Mouse (Mus musculus) stomach, embryonic 16.5 days (tissue): ENCODE measurements around the gene Dagla. TPM values are rescaled to one million over a fixed set of nuclear protein-coding genes. Genes with fewer than 3 reads are reported as not detected.

Source experiments
- ATAC-seq: fragments of 200-750 bp; cut with Nextera tagmentation; 2 replicates; pipeline ENCODE4 v1.8.0; 2017; ENCODE audit warnings: moderate number of reproducible peaks, moderate TSS enrichment; ENCODE audit not compliant: insufficient read depth, low FRiP score
- H3K27ac ChIP-seq: fragments of 300-500 bp; sonication (generic); 2 replicates; pipeline ENCODE4 v1.5.1; 2014; ENCODE audit warnings: low read length
- H3K27me3 ChIP-seq: fragments of 300-500 bp; sonication (generic); 2 replicates; pipeline ENCODE4 v1.6.1; 2014; ENCODE audit warnings: low read length, control low read depth, mixed read lengths; ENCODE audit not compliant: control insufficient read depth, insufficient read depth
- H3K36me3 ChIP-seq: fragments of 300-500 bp; sonication (generic); 2 replicates; pipeline ENCODE4 v1.6.1; 2014; ENCODE audit warnings: low read length; ENCODE audit not compliant: control insufficient read depth, insufficient read depth
- H3K4me1 ChIP-seq: fragments of 300-500 bp; sonication (generic); 2 replicates; pipeline ENCODE4 v1.6.1; 2014; ENCODE audit warnings: low read length, control low read depth, mixed read lengths; ENCODE audit not compliant: control insufficient read depth, insufficient read depth
- H3K4me2 ChIP-seq: fragments of 300-500 bp; sonication (generic); 2 replicates; pipeline ENCODE4 v1.6.1; 2014; ENCODE audit warnings: low read depth, low read length, mixed read lengths
- H3K4me3 ChIP-seq: fragments of 300-500 bp; sonication (generic); replicated peaks from 2 replicates; pipeline ENCODE4 v1.5.1; 2014; ENCODE audit warnings: mild to moderate bottlenecking, low read length
- H3K9ac ChIP-seq: fragments of 300-500 bp; sonication (generic); 2 replicates; pipeline ENCODE4 v1.6.1; 2014; ENCODE audit warnings: low read length
- H3K9me3 ChIP-seq: fragments of 300-500 bp; sonication (generic); replicated peaks from 2 replicates; pipeline ENCODE4 v1.6.1; 2016; ENCODE audit warnings: low read length, control low read depth; ENCODE audit not compliant: control insufficient read depth
- WGBS: fragments of 180-500 bp; shearing (Covaris S2); extraction: QIAGEN DNeasy Blood & Tissue Kit; methylation state at CpG from one replicate; pipeline ENCODE4 v1.1.7; 2014; 5-methylcytosine and 5-hydroxymethylcytosine counted together
- polyA plus RNA-seq: library from polyadenylated mRNA; unstranded; fragments of >200 nt; fragmentation: Nextera tagmentation; extraction: Ambion mirVana; gene quantifications from 2 replicates; pipeline ENCODE4 v1.2.1, GENCODE M21; 2015

Dagla gene
- polyA plus RNA-seq, 1 experiment from 2014 or later = 2.9 TPM

- no peak overlapping the region for H3K9ac ChIP-seq
Measured at GRCm38 (mm10) chr19:10293987-10294386, 10.7 kb downstream of the Dagla start.

GRCm38 (mm10) chr19:10291896-10292490 is 12.7 kb downstream of the Dagla start:
- H3K9me3 ChIP-seq = no peaks in the 10 kb centered on the region
- H3K4me1 ChIP-seq = peaks cover 68% of the 10 kb centered on the region
- no peak overlapping the region for H3K4me2 ChIP-seq
- no peak overlapping the region for H3K4me3 ChIP-seq
- H3K27ac ChIP-seq = peak overlapping the region; percentile 32; the same call in 1 of the 2 replicates
- H3K27me3 ChIP-seq = no peaks in the 10 kb centered on the region
- H3K9ac ChIP-seq = peak overlapping the region; percentile 50
- ATAC-seq = no peak
- no peaks in the 10 kb centered on the region for H3K36me3 ChIP-seq
- WGBS = 42% methylated on average over 9 of the region's 9 CpGs

More at GRCm38 (mm10) chr19:10293987-10294386, 10.7 kb downstream of the Dagla start:
- Histone ChIP-seq H3K36me3 (no peaks in the 10 kb centered on the region), H3K27me3 (no peaks in the 10 kb centered on the region), H3K4me1 (peaks cover 68% of the 10 kb centered on the region), H3K4me2 (no peak overlapping the region), H3K27ac (peak overlapping the region; percentile 96), H3K4me3 (no peak overlapping the region), H3K9me3 (no peaks in the 10 kb centered on the region)
- 82% methylated on average over 5 of the region's 5 CpGs for WGBS
- ATAC-seq = no peak

DNA sequence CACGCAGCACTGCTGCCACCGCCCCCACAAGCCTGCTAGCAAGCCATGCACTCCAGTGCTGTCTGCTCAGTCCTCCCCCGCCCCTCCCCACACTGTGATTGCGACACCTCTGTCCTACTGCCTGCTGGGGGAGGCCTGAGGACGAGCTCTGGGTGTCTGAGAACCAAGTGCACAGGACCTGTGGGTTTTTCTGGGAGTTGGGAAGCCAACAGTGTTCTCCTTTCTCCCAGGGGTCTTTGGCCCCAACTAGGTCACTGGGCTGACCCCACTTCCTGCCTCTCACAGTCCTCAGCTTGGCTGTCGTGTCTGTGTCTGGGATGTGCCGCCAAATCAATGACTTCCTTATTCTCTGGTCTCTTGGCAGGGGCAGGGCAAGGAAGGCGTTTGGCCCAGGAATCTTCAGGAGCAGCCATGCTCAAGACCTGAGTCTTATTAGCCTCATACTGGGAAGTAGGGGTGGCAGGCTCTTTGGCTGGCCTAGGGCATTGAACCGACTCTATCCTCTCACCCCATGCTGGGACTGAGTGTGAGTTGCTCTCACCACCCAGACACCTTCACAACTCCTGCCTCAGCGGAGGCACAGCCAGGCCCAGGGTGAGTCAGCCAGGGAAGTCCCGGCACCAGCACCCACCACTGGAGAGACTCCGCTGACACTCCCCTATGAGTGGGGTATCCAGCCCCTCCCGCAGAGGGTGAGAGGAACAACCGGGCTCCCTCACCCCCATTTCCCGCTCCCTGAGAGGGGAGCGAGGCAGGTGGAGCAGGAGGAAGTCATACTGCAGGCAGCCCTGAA is 14.3 kb downstream of the Dagla start:
- no peaks in the 10 kb centered on the region for H3K27me3 ChIP-seq
- no peaks in the 10 kb centered on the region for H3K36me3 ChIP-seq
- H3K9me3 ChIP-seq = no peaks in the 10 kb centered on the region
- H3K4me1 ChIP-seq = peaks cover 66% of the 10 kb centered on the region
- H3K27ac ChIP-seq = peak overlapping the region; percentile 31
- 63% methylated on average over 16 of the region's 16 CpGs for WGBS
- peak overlapping the region; percentile 33; the same call in 1 of the 2 replicates for H3K9ac ChIP-seq
- ATAC-seq = no peak
- no peak overlapping the region for H3K4me3 ChIP-seq
- H3K4me2 ChIP-seq = no peak overlapping the region

DNA sequence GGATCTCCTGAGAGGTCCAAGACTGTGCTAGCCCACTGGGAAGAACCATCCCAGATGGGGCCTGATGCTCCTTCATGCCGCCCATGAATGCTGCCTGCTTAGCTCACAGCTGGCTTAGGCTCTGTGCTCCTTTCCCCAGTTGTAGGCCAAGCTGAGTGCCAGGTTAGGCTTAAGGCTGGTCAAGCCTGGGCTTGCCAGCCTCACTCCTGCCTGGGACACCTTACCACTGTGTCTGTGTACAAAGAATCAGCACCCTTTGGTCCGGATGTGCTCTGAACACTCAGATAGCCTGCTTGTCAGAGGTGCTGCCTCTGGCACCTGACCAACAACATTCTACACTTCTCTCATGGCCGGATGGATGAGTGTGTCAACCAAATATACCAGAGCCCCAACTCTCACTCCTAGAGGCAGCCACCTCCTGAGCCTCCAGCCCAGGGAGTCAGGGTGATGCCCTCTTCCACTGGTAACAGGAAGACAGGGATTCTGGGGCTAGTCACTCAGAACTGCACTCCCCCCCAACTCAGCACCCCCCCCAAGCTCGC is 15.0 kb downstream of the Dagla start:
- H3K9me3 ChIP-seq = no peaks in the 10 kb centered on the region
- ATAC-seq = no peak

DNA sequence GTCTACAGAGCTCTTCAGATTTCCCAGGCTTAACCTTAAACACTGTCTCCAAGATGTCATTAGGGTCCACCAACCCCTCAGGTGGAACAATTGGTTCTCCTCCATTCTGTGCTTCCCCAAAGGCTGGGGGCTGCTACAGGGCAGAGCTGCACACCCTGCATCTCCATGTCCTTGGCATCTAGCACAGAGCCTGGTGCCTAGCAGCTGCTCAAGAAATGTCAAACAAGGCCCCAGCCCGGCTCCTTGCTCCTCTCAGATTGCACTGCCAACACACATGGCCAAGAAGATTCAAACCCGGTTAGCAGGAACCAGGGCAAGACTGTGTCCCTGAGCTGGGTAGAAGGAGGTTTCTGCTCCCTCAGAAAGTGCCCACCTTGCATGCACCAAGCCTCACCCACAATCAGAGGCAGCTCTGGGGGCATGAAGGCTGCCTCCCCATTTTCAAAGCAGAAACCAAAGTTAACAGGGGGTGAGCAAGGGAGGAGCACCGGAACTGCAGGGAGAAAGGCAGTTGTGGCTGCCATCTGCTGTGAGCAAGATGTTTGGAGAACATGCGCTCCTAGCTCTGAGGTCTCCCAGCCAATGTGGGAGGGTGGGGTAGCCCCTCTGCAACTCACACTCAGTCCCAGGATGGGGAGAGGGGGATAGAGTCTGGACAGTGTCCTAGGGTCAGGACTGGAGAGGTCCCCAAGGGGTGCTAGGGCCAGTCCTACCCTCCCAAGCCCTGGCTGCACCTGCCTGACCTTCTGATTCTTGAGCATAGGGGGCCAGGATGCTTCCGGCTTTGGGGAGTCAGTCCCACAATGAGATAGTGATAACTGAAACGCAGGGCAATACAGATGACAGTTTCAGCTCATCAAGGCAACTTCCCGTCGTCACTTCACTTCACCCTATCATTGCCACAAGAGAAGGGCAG is 16.3 kb downstream of the Dagla start:
- peaks cover 55% of the 10 kb centered on the region for H3K4me1 ChIP-seq
- H3K4me3 ChIP-seq = no peak overlapping the region

More for the DNA sequence above, 15.0 kb downstream of the Dagla start:
- Histone ChIP-seq H3K9ac (peak overlapping the region; percentile 33; the same call in 1 of the 2 replicates), H3K27me3 (no peaks in the 10 kb centered on the region), H3K36me3 (no peaks in the 10 kb centered on the region), H3K4me3 (no peak overlapping the region), H3K27ac (peak overlapping the region; percentile 31; the same call in 1 of the 2 replicates), H3K4me2 (no peak overlapping the region), H3K4me1 (peaks cover 60% of the 10 kb centered on the region)
- 57% methylated on average over 4 of the region's 4 CpGs for WGBS

DNA sequence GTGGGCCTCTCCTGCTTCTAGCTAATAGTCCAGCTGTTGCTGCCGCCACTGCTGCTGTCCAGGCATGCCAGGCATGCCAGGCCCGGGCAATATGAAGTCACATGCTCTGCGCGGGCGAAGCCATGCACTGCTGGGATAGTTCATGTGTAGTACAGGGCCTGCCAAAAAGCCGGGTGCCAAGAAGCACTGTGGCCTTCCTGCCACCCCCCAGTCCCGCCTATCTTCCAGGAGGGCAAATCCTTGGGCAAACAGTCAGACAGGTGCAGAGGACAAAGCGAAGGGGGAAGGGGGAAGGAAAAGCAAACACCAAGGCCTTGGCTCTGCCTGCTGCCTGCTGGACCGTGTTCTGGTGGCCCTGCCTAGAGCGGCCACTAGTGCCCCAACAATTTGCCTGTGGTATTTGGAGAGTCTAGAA is 18.2 kb downstream of the Dagla start:
- Histone ChIP-seq H3K4me1 (peaks cover 53% of the 10 kb centered on the region), H3K27ac (peak overlapping the region; percentile 70), H3K36me3 (no peaks in the 10 kb centered on the region), H3K9me3 (no peaks in the 10 kb centered on the region), H3K4me2 (no peak overlapping the region), H3K27me3 (no peaks in the 10 kb centered on the region), H3K4me3 (no peak overlapping the region), H3K9ac (peak overlapping the region; percentile 39)
- 64% methylated on average over 10 of the region's 10 CpGs for WGBS
- ATAC-seq = peak; percentile 67

More for the DNA sequence above, 16.3 kb downstream of the Dagla start:
- no peak overlapping the region for H3K4me2 ChIP-seq
- H3K9ac ChIP-seq = 0 out of 2 replicates have a peak overlapping the region, but pooled peaks have one; percentile 13
- ATAC-seq = no peak
- H3K27ac ChIP-seq = peak overlapping the region; percentile 21; the same call in 1 of the 2 replicates
- 79% methylated on average over 8 of the region's 8 CpGs for WGBS
- no peaks in the 10 kb centered on the region for H3K36me3 ChIP-seq
- no peaks in the 10 kb centered on the region for H3K27me3 ChIP-seq
- H3K9me3 ChIP-seq = no peaks in the 10 kb centered on the region

- no peak overlapping the region for H3K9ac ChIP-seq
- 69% methylated on average over 14 of the region's 14 CpGs for WGBS
- no peaks in the 10 kb centered on the region for H3K9me3 ChIP-seq
- no peaks in the 10 kb centered on the region for H3K27me3 ChIP-seq
- peaks cover 41% of the 10 kb centered on the region for H3K4me1 ChIP-seq
- no peak for ATAC-seq
- no peaks in the 10 kb centered on the region for H3K36me3 ChIP-seq
- no peak overlapping the region for H3K27ac ChIP-seq
- H3K4me2 ChIP-seq = no peak overlapping the region
- H3K4me3 ChIP-seq = no peak overlapping the region
Measured at GRCm38 (mm10) chr19:10280771-10281540, 23.7 kb downstream of the Dagla start.

DNA sequence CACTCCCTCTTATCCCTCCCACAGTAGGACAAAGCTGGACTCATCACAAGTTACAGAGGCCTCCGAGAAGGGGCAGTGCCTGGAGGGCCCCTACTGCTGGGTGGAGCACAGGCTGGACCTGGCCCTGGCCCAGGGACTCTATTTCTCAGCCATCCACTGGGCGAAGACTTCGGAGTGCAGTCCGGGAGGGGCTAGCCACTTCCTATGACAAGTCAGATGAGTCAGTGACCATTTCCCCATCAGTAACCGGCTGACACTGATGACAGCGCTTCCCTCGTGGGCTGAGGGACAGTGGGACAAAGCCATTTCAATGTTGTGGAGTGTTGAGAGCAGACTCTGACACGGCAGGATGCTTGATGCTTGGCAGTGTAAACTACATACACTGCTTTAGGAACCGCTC is 25.0 kb downstream of the Dagla start:
- 0 out of 2 replicates have a peak overlapping the region, but pooled peaks have one; percentile 95 for H3K27ac ChIP-seq
- H3K9ac ChIP-seq = no peak overlapping the region
- H3K27me3 ChIP-seq = no peaks in the 10 kb centered on the region
- H3K36me3 ChIP-seq = no peaks in the 10 kb centered on the region
- 70% methylated on average over 9 of the region's 9 CpGs for WGBS
- no peaks in the 10 kb centered on the region for H3K9me3 ChIP-seq
- H3K4me1 ChIP-seq = peaks cover 36% of the 10 kb centered on the region
- ATAC-seq = no peak
- H3K4me3 ChIP-seq = no peak overlapping the region
- H3K4me2 ChIP-seq = no peak overlapping the region
